Mouse (Mus musculus): ENCODE measurements around the gene Pdss2.
A peak's percentile ranks its signal among the peaks of the same experiment; 100 is the strongest.

Pdss2 gene

DNA sequence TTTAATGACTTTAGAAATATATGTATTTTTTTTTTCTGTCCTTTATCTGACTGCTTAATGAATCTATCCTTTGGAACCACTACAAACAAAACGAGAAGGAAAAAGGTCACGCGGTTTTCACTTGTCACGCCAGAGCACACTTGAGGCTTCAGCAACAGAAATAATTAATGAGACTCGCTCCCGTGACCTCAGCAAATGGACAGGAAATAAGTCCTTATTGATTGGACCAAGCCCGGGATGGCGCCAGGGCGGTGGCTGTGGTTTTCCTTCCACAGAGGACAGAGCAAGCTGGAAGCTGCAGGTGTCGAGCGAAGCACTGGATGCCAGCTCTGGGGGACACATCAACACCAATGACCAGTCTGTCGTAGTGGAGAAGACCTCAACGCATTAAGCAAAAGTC, 218.8 kb downstream of the Pdss2 start:
- peak; percentile 54 for DNase-seq (ENCODE audit: low spot score)

DNA sequence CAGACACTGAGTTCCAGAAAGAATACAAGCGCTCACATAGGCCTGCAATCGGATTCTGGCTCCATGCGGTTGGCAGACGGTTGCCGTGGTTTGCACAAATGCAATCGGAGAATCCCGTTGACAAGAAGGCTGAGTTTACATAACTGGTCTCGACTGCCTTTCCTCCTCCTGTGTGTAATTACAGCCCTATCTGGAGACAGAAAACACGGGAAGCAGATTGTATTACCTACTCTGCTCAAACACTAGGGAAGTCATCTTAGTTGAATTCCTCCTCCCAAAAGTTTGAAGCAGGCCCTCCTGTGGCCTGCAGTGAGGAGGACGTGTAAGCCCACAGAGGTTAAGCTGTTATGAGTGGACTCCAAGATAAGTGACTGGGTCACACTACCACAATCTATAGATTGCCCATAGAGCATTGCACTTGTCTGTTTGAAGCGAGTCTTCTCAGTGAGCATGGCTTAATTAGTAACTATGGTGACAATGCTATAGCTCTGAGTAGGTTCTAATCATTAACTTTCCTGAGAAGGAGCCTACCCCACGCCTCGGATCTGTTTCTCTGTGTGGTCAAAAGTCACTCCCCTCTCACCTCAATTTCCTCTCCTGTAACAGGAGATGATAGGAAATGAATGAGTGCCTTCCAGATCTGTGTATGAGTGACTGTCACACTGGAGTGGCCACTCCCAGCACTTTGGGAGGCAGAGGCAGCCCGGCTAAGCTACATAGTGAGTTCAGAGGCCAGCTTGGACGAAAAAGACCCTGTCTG, 219.9 kb downstream of the Pdss2 start:
- DNase-seq (ENCODE audit: low spot score) = no peak

DNA sequence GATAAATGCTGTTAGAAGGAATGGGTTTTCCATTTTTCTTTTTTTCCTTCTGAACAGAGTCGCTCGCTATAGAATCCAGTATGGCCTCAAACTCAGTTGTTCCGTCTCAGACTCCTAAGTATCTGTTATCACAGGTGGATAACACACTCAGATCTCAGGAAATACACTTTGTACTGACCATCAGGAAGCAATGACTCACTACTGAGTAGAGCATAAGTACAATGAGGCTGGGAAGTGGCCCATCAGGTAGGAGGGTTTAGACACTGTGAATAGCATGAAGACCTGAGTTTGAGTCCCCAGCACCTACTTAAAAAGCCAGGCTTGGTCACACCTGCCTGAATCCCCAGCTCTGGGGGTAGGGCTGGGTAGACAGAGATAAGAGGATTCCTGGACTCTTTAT, 227.4 kb downstream of the Pdss2 start:
- no peak for DNase-seq (ENCODE audit: low spot score)

DNA sequence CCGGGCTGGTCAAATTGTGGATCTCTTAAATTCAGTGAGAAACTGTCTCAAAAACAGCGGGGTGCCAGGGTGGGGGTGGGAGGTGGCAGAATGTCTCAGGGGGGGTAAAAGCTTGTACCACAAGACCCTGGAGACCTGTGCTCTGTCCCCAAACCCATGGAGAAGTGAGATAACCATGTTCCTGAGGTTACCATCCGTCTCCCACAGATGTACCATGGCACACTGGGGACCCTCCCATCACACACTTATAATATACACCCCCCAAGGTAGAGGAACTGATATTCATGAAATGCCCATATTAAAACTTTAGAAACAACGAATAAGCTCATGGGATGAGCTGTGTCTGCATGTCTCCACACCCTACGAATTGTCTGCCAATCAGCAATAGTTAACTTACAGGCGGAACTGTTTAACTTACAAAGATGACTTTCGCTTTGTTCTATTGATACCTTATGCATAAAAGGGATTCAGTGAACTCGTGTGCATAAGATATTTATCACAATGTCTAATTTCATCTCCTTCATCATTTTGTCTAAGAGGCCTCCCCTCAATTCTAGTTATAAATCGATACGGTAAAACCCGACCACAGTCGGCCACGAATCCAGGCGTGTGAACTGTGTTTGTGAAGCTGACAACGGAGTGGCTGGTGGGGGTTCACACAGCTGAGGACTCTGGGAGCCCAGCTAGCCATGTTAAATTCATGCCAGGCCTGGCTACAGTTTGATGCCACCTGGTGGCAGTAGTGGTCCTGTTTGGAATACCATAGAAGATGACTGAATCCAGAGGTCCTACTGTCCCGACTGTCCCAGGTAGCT, 230.8 kb downstream of the Pdss2 start:
- DNase-seq (ENCODE audit: low spot score) = peak; percentile 96

DNA sequence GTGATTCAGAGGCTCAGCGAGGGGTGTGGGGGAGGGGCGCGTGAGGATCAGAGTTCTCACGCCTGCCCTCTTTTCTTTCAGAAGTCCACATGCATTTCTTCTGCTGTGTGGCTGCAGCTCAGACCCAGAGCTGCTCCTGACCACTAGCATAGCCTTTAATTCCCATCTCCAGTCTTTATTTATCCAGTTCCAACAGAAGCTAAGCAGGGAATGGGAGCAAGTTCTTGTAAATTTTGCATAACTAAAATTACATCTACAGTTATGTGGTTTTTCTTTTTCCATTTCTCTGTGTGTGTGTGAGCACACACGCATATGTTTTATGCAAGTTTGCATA, 231.3 kb downstream of the Pdss2 start:
- no peak for DNase-seq (ENCODE audit: low spot score)

DNA sequence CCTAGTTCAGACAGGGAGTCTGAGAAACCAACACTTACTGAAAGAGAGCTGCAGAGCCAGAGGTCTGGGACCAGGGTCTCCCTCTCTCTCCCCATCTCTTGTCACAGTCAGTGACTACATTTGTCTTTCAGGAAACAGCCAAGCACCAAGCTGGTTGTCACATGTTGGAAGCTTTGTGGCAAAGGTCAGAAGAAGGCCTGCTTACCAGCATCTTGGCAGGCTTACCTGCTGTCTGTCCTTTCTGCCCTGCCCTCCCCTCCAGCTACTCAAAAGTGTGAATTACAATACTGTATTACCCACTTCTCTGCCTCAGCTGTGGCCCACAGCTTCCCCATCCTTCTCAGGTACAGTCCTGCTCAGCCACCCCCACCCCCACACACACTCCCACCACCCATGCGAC, 232.9 kb downstream of the Pdss2 start:
- no peak for DNase-seq (ENCODE audit: low spot score)

DNA sequence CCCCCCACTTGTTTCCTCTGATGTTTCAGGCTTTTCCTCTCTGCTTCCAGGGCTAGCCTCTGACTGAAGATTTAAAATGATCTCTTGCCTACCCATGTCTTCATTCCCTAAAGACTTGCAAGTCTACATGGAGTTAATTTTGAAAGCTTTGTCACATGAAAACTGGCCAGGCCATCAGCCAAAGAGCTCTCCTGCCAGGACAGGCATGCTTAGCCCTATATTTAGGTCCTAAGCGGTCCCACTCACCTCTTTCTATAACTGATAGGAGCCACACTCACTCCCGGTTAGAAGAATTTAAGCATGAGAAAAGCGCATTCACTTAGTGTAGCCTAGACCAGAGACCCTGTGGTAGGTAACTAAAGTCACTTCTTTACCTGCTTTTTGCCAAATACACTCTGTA, 233.4 kb downstream of the Pdss2 start:
- no peak for DNase-seq (ENCODE audit: low spot score)

DNA sequence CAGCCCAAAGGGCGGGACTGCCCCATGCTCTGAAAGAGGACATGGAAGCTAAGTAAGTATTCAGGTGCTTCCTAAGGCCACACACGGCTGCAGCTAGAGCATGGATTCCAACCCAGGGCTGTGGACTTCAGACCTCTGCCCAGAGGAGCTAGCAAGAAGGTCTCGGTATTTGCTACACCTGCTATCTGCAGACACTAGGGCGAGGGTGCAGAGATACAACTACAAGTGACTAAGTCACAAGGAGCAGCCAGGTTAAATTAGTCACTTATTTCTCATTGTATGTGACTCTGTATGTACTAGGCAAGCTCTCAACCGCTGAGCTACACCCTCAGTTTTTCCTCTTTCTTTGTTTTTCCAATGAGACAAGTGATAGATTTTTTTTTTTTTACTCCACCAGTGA, 241.5 kb downstream of the Pdss2 start:
- no peak for DNase-seq (ENCODE audit: low spot score)

DNA sequence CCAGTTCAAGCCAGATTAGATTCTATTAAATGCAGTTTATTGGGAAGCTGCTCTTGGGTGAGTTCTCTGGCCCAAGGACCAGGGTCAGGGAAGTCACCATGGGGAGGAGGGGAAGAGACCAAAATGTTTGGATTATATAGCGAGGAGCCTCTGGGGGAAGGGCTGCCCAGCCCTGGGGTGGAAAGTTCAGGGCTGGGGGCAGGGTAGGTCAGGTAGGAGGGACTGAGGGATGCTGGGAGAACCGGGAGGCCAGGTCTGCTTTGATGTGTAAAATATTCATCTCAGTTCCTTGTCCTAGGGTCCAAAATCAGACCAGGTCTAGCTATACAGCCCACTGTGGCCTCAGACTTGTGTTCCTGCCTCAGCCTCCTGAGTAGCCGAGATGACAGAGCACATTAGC, 241.9 kb downstream of the Pdss2 start:
- DNase-seq (ENCODE audit: low spot score) = no peak

DNA sequence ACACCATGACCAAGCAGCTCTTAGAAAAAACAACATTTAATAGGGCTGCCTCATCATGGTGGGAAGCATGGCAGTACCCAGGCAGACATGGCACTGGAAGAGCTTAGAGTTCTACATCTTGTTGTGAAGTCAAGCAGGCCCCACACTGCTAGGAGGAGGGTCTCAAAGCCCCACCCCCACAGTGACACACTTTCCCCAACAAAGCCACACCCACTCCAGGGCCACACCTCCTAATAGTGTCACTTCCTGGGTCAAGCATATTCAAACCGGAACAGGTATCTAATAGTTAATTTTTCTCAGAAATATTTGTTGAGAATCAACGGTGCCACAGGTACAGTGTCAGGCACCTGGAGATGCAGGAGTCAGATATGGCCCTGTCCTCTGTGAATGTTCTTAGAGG, 244.9 kb downstream of the Pdss2 start:
- no peak for DNase-seq (ENCODE audit: low spot score)

DNA sequence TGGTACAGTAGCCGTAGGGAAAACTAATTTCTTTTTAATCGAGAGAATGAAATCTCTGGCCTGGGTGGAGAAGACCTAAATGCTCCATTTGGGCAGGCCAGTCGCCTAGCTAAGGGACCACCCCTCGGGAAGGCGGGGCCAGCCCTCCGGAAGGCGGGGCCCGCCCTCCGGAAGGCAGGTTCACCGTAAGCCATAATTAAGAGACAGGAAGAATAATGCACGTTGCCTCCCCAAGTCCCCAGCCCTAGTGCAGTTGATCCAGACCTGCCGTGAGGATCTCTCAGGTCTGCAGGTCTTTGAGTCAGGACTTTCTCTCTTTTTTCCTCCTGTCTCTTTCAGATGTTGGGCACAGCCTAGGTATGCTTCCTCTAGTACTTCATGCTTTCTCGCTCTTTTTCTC, 246.4 kb downstream of the Pdss2 start:
- DNase-seq (ENCODE audit: low spot score) = no peak

DNA sequence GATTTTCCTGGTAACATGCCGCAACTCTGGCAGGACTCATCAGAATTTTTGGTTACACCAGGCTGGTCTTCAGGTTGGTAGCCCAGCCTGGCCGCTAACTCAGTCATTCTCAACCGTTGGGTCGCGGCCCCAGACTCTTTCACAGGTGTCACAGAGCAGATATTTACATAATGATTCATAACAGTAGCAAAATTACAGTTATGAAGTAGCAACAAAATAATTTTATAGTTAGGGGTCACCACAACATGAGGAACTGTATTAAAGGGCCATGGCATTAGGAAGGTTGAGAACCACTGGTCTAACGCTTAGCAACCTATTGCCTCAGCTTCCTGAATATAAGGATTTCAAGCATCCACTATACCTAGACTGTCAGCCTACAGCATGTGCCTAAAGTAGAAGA, 247.0 kb downstream of the Pdss2 start:
- DNase-seq (ENCODE audit: low spot score) = no peak

DNA sequence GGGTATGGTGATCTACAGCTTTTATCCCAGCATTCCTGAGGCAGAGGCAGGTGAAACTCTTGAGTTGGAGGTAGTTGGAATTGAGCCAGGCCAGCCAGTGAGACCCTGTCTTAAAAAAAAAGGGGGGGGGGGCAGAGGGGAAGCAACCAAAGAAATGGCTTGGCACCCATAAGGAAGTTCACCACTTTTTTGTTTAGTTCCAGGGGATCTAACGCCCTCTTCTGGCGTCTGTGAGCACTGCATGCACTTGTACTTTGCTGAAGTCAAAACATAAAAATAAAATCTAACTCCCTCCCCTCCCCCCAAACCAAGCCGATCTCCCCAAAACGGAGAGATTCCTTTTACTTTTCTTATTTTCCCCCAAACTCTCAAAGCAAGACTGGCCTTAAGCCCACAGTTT, 254.1 kb downstream of the Pdss2 start:
- peak; percentile 37 for DNase-seq (ENCODE audit: low spot score)

DNA sequence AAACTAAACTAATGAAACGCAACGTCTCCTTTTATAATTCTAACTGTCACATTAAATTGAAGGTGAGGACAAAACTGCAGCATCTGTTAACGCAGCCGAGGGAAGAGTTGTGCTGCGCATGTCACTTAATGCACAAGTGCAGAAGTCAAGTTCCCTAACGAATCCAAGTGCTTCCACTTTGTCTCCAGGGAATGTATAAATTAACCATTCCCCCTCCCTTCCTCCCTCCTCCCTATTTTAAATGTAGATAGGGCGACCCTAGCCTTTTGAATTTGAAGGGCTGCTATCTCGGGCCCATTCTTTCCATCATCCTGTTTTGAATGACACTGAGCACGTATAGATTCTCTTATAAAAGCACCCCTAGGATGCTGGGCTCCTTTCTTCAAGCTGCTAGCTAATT, 256.2 kb downstream of the Pdss2 start:
- no peak for DNase-seq (ENCODE audit: low spot score)

DNA sequence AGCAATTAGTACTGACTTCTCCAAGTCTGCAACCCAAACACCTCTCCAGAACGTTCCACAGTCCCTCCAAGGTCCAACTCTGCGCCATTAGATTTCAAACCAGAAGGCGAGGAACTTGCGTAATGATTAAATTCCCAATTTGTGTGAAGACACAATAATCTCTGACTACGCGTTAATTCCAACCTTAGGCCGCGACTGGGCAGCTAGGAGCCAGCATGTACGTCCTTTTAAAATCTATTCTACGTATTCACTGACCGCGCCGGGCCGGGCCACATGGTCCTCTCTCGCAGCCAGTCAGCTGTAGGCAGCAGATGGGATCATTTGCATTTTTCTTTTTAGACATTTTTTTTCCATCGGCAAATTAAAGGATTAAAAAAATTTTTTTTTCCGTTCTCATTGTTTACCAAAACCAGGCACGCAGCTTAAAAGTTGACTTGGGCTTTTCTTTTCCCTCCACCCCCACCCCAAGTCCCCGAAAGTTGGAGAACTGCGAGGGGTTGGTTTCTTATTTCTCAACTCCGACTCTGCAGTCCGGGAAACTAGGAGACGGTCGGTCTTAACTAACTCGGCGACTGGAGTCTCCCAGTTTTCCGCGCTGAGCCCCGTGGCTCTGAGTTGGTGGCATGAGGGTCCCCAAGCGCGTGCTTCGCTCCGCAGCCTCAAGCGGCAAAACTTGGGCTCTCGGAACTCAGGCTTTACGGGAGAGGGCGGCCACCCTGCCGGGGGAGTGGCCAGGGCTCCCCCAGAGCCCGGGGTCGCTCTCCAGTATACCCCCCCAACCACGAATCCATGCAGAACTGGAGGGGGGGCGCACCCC, 256.8 kb downstream of the Pdss2 start:
- DNase-seq (ENCODE audit: low spot score) = peak; percentile 78

DNA sequence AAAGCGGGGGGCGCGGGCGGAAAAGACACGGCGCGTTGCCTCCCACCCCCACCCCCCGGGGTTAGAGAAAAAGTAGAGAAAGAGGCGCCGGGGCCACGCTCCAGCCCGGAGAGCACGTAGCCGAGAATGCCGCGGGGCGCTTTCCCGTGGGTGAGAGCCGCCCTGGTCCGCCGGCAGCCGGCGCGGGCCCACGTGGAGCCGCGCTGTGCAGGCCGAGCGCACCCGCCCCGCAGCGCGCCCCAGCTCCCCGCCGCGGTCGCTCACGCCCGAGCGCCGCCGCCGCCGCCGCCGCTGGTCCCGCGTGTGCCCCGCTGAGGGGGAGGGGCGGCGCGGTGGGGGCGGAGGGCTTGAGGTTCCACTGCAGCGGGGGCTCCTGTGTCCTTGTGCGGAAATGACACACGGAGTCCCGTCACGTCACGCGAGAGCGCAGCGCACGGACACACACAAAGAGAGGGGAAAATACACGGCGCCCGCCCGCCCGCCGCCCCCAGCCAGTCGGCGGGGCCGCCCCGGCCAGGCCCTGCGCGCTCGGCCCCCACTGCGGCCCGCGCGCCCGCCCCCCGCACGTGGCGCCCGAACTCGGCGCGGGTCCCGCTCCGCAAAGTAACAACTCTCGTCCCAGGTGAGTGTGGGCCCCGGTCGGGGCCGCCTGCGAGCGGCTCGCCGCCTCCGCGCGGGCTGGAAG, 257.6 kb downstream of the Pdss2 start, which contains the start of gene Bend3:
TSS of gene Bend3 (plus strand) at position 81 of the 685 bp plus-strand sequence.
- peak; percentile 82 for DNase-seq (ENCODE audit: low spot score)

DNA sequence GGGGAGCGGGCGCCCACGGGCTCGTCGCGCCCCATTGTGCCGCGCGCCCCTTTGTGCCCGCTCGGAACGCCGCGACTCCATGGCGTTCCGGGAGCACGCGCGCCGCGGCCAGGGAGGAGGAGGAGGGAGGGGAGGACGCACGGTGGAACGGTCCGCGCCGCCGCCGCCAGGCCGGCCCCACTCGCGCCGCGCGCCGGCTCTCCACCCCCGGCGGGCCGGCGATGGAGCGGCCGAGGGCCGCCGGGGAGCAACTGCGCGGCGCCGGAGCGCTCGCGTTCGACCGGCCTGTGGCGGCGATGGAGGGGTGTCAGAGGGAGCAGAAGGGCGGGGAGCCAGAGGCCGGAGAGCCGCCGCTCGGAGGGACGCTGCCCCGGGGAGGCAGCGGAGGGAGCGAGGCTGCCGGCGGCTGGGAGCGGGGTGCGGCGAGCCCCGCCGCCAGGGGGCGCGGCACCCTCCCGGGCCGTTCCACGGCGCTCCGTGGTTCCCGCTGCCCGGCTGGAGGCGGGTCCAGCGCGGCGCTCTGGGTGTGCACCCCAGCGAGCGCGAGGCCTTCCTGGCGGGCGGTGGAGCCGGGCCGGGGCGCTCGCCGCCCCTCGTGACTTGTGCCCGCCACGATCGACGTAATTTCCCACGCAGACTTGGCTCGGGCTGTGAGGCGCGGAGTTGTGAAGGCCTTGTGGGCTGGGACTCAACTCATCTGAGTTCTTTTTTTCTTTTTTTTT, 258.3 kb downstream of the Pdss2 start:
- DNase-seq (ENCODE audit: low spot score) = peak; percentile 93

DNA sequence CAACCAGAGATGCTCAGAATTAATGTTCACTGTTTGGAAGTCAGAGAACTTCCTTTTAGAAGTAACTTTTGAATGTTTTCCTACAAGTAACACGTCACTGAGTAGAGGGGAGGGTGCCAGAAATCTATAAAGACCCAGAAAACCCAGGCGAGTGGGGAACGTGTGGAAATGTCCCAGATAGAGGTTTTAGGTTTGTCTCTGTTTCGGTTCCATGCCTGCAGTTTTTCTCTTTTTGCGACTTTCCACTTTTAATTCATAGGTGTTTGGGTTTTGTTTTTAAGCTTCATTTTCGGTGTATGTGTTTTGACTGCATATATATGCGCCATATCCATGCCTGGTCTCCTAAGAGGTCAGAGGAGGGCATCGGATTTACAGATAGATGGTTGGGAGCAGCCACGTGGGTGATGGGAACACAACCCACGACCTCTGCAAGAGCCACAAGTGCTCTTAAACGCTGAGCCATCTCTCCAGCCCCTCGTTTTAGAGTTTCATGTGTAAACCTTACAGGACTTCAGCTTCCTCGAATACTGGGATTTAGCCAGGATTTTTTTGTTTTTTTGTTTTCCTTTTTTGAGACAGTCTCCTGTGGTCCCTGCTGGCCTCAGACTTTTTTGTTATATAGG, 259.1 kb downstream of the Pdss2 start:
- no peak for DNase-seq (ENCODE audit: low spot score)

DNA sequence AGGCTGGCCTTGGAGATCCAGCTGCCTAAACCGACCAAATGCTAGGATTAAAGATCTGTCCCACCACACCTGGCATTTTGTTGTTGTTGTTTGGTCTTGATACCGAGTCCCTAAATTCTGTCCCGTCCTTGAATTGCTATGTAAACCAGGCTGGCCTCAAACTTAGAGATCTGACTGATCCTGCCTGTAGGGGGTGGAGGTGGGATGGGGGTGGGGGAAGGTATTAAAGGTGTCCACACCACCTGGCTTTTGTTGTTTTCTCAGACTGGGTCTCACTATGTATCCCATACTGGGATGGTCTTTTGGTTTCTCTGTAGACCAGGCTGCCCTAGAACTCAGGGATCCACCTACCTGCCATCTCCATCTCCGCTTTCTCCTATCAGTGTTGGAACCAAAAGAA, 259.9 kb downstream of the Pdss2 start:
- DNase-seq (ENCODE audit: low spot score) = no peak

DNA sequence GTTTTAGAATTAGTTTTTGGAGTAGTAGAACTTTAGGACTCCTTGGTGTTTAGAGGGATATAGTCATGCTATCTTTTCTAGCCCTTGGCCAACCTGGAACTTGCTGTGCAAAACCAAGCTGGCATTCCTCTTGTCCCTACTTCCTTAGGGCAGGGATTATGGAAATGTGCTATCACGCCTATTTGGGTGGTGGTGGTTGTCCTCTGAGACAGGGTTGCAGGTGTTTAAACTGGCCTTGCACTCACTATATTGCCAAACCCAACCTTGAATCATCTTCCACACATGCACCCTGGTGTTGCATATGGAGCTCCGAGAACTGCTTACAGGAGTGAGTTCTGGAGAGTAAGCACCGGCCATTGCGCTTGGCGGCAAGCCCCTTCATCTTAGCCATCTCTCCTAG, 260.7 kb downstream of the Pdss2 start:
- no peak for DNase-seq (ENCODE audit: low spot score)

DNA sequence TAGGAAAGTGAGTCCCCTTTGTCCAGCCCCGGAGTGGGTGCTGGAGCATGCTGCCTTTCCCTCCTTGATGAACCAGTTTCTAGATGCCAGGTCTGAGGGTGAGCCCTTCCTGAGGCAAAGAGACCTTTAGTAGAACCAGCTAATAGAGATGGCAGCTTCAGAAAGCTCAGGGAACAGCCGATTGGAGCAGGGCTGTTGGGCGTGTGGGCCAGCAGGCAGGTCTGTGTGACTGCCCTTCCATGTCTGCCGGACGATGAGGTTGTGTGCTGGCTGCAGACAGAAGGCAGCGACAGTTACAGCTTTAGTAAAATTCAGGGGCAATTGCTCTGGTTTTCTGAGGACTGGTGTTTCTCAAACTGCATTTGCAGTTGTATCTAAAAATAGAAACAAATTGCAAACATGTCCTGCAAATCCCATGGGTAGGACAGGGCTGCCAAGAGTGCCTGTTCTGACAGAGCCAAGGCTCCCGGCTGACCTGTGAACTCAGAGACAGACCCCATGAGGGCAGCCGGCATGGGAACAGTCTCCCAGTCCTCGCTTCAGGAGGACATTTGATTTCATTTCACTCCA, 262.2 kb downstream of the Pdss2 start:
- DNase-seq (ENCODE audit: low spot score) = peak; percentile 90

All from MN1 (cell line).